Mouse (Mus musculus) midbrain, embryonic 14.5 days (tissue): ENCODE measurements around the gene Olfr1055. TPM values are rescaled to one million over a fixed set of nuclear protein-coding genes. Genes with fewer than 3 reads are reported as not detected.
"Not testable (repeated sequence)": the region's sequence is repeated elsewhere in the genome, so short reads cannot be mapped to it uniquely, and the experiment has no call there.

Experiments
- ATAC-seq: fragments of 200-750 bp; cut with Nextera tagmentation; 2 replicates; pipeline ENCODE4 v1.8.0; 2017; ENCODE audit warnings: moderate number of reproducible peaks, moderate library complexity; ENCODE audit not compliant: low FRiP score, low TSS enrichment
- DNase-seq: peaks from one replicate; pipeline ENCODE4 v3.0.0-alpha.2; 2015
- H3K27ac ChIP-seq: fragments of 300-500 bp; sonication (generic); replicated peaks from 2 replicates; pipeline ENCODE4 v1.5.1; 2014; ENCODE audit warnings: mild to moderate bottlenecking, low read depth, low read length, moderate library complexity
- H3K27me3 ChIP-seq: fragments of 300-500 bp; sonication (generic); 2 replicates; pipeline ENCODE4 v1.6.1; 2014; ENCODE audit warnings: low read length, control low read depth, mixed read lengths; ENCODE audit not compliant: control insufficient read depth, insufficient read depth
- H3K36me3 ChIP-seq: fragments of 300-500 bp; sonication (generic); 2 replicates; pipeline ENCODE4 v1.6.1; 2014; ENCODE audit warnings: low read length, control low read depth; ENCODE audit not compliant: control insufficient read depth, insufficient read depth
- H3K4me1 ChIP-seq: fragments of 300-500 bp; sonication (generic); 2 replicates; pipeline ENCODE4 v1.6.1; 2014; ENCODE audit warnings: mild to moderate bottlenecking, antibody characterized with exemption, low read length, control low read depth; ENCODE audit not compliant: control insufficient read depth, insufficient read depth
- H3K4me2 ChIP-seq: fragments of 300-500 bp; sonication (generic); 2 replicates; pipeline ENCODE4 v1.6.1; 2014; ENCODE audit warnings: mild to moderate bottlenecking, low read length, moderate library complexity
- H3K4me3 ChIP-seq: fragments of 300-500 bp; sonication (generic); replicated peaks from 2 replicates; pipeline ENCODE4 v1.5.1; 2014; ENCODE audit warnings: low read depth, low read length
- H3K9ac ChIP-seq: fragments of 300-500 bp; sonication (generic); replicated peaks from 2 replicates; pipeline ENCODE4 v1.6.1; 2014; ENCODE audit warnings: mild to moderate bottlenecking, low read length, moderate library complexity
- H3K9me3 ChIP-seq: fragments of 300-500 bp; sonication (generic); 2 replicates; pipeline ENCODE4 v1.6.1; 2016; ENCODE audit warnings: low read length, control low read depth, mixed read lengths; ENCODE audit not compliant: control insufficient read depth
- WGBS: fragments of 180-500 bp; shearing (Covaris S2); extraction: QIAGEN DNeasy Blood & Tissue Kit; methylation state at CpG from one replicate; pipeline ENCODE4 v1.1.7; 2014; 5-methylcytosine and 5-hydroxymethylcytosine counted together
- polyA plus RNA-seq: library from polyadenylated mRNA; unstranded; fragments of >200 nt; fragmentation: Nextera tagmentation; extraction: Ambion mirVana; gene quantifications from 2 replicates; pipeline ENCODE4 v1.2.1, GENCODE M21; 2014

Olfr1055 gene
- polyA plus RNA-seq, result not detected in 2 replicates

- no peaks in the 10 kb centered on the region for H3K4me1 ChIP-seq
- H3K36me3 ChIP-seq, result no peaks in the 10 kb centered on the region
- DNase-seq (no peak), ATAC-seq (no peak)
- H3K27ac ChIP-seq, result no peak within 1 kb of the TSS
- H3K9ac ChIP-seq, result no peak within 1 kb of the TSS
- H3K9me3 ChIP-seq, result no peaks in the 10 kb centered on the region
- 89% methylated on average over 5 of the region's 5 CpGs for WGBS
- no peak within 1 kb of the TSS for H3K4me3 ChIP-seq
- no peaks in the 10 kb centered on the region for H3K27me3 ChIP-seq
- no peak within 1 kb of the TSS for H3K4me2 ChIP-seq
Observed at GRCm38 (mm10) chr2:86350184-86350583, at the start of gene Olfr1055. Gene Olfr1055, minus strand, starts transcription at chr2:86350284.

- Histone ChIP-seq H3K27ac (no peak overlapping the region), H3K4me1 (no peaks in the 10 kb centered on the region), H3K4me2 (no peak overlapping the region), H3K27me3 (no peaks in the 10 kb centered on the region), H3K4me3 (no peak overlapping the region), H3K9me3 (no peaks in the 10 kb centered on the region), H3K36me3 (no peaks in the 10 kb centered on the region), H3K9ac (no peak overlapping the region)
- WGBS, result 92% methylated on average over 2 of the region's 2 CpGs
- DNase-seq (no peak), ATAC-seq (no peak)
Observed at GRCm38 (mm10) chr2:86395114-86395513, 45.0 kb upstream of the Olfr1055 start.

- not testable (repeated sequence) for H3K4me1 ChIP-seq, H3K27me3 ChIP-seq, ATAC-seq
Observed at GRCm38 (mm10) chr2:86388461-86388860, 38.4 kb upstream of the Olfr1055 start, which contains the start of gene Olfr1058. Gene Olfr1058, minus strand, starts transcription at chr2:86388561.

GRCm38 (mm10) chr2:86378293-86378692, 28.2 kb upstream of the Olfr1055 start, which contains the start of gene Olfr1057:
Gene Olfr1057, minus strand, starts transcription at chr2:86378393.
- H3K4me3 ChIP-seq, result no peak within 1 kb of the TSS

More at GRCm38 (mm10) chr2:86388461-86388860, 38.4 kb upstream of the Olfr1055 start, which contains the start of gene Olfr1058:
- H3K9me3 ChIP-seq, DNase-seq, H3K4me3 ChIP-seq, H3K4me2 ChIP-seq, H3K27ac ChIP-seq, H3K36me3 ChIP-seq, H3K9ac ChIP-seq: not testable (repeated sequence)

GRCm38 (mm10) chr2:86366342-86366741, 16.3 kb upstream of the Olfr1055 start:
- not testable (repeated sequence) for H3K36me3 ChIP-seq, H3K27me3 ChIP-seq, H3K4me1 ChIP-seq, ATAC-seq, H3K9me3 ChIP-seq, H3K27ac ChIP-seq, H3K9ac ChIP-seq, DNase-seq, H3K4me2 ChIP-seq, H3K4me3 ChIP-seq
- 78% methylated on average over 1 of the region's 6 CpGs for WGBS

More at GRCm38 (mm10) chr2:86378293-86378692, 28.2 kb upstream of the Olfr1055 start, which contains the start of gene Olfr1057:
- H3K27ac ChIP-seq, result no peak within 1 kb of the TSS
- no peak for DNase-seq
- no peak within 1 kb of the TSS for H3K4me2 ChIP-seq
- no peak for ATAC-seq
- no peak within 1 kb of the TSS for H3K9ac ChIP-seq
- no peaks in the 10 kb centered on the region for H3K27me3 ChIP-seq
- no peaks in the 10 kb centered on the region for H3K4me1 ChIP-seq
- no peaks in the 10 kb centered on the region for H3K9me3 ChIP-seq
- H3K36me3 ChIP-seq, result no peaks in the 10 kb centered on the region

- DNase-seq, result no peak
- no peaks in the 10 kb centered on the region for H3K36me3 ChIP-seq
- H3K9ac ChIP-seq, result no peak within 1 kb of the TSS
- no peaks in the 10 kb centered on the region for H3K9me3 ChIP-seq
- no peak for ATAC-seq
- H3K4me2 ChIP-seq, result no peak within 1 kb of the TSS
- no peaks in the 10 kb centered on the region for H3K4me1 ChIP-seq
- no peak within 1 kb of the TSS for H3K27ac ChIP-seq
- H3K27me3 ChIP-seq, result no peaks in the 10 kb centered on the region
- no peak within 1 kb of the TSS for H3K4me3 ChIP-seq
Observed at GRCm38 (mm10) chr2:86362369-86362768, 12.3 kb upstream of the Olfr1055 start, which contains the start of gene Olfr1056. Gene Olfr1056, minus strand, starts transcription at chr2:86362469.

GRCm38 (mm10) chr2:86351751-86352150, 1.7 kb upstream of the Olfr1055 start:
- not testable (repeated sequence) for H3K4me1 ChIP-seq, H3K27ac ChIP-seq, H3K9me3 ChIP-seq, H3K4me3 ChIP-seq, H3K27me3 ChIP-seq, DNase-seq, H3K4me2 ChIP-seq, H3K9ac ChIP-seq, H3K36me3 ChIP-seq, ATAC-seq
- WGBS, result 91% methylated on average over 1 of the region's 1 CpGs

- Histone ChIP-seq H3K27me3 (no peaks in the 10 kb centered on the region), H3K36me3 (no peaks in the 10 kb centered on the region), H3K9ac (no peak within 1 kb of the TSS), H3K4me2 (no peak within 1 kb of the TSS), H3K4me1 (no peaks in the 10 kb centered on the region), H3K4me3 (no peak within 1 kb of the TSS), H3K9me3 (no peaks in the 10 kb centered on the region), H3K27ac (no peak within 1 kb of the TSS)
- DNase-seq (no peak), ATAC-seq (no peak)
- WGBS, result 91% methylated on average over 3 of the region's 3 CpGs
Observed at GRCm38 (mm10) chr2:86335333-86335732, 14.8 kb downstream of the Olfr1055 start, which contains the start of gene Olfr1054. Gene Olfr1054, minus strand, starts transcription at chr2:86335433.

GRCm38 (mm10) chr2:86315184-86315583, 34.9 kb downstream of the Olfr1055 start, which contains the start of gene Olfr1053:
Gene Olfr1053, minus strand, starts transcription at chr2:86315284.
- ATAC-seq (no peak), DNase-seq (no peak)
- H3K4me3 ChIP-seq, result no peak within 1 kb of the TSS
- H3K9ac ChIP-seq, result no peak within 1 kb of the TSS
- H3K27ac ChIP-seq, result no peak within 1 kb of the TSS
- no peaks in the 10 kb centered on the region for H3K9me3 ChIP-seq
- 65% methylated on average over 3 of the region's 3 CpGs for WGBS
- H3K36me3 ChIP-seq, result no peaks in the 10 kb centered on the region
- H3K4me1 ChIP-seq, result no peaks in the 10 kb centered on the region
- H3K27me3 ChIP-seq, result no peaks in the 10 kb centered on the region
- H3K4me2 ChIP-seq, result no peak within 1 kb of the TSS
